Comparison of ENCODE assay signal across 11 mouse cellular contexts in genomic region chr10:17795227-17795626, GRCm38 (mm10). TPM values are rescaled to one million over a fixed set of nuclear protein-coding genes. Genes with fewer than 3 reads are reported as not detected.
A peak's percentile ranks its signal among the peaks of the same experiment; 100 is the strongest.
DNase-seq lines count a peak whose midpoint lies in the region; ATAC-seq and TF ChIP-seq lines count a peak whose summit lies in the region.
"Had no signal": no experiment of that assay in that cellular context is flagged by ENCODE, and none has a peak within 500 bp of the region (broad histone marks: within the 10 kb centered on the region; RNA-seq: fewer than 3 reads in every experiment).

No protein-coding gene starts in this region.

- no peak for DNase-seq in forebrain, embryonic 10.5 days (ENCODE audit: extremely low spot score, low spot score)
- no peak for DNase-seq in layer of hippocampus, adult 2 months (ENCODE audit: low spot score in 2 of 2)
- DNase-seq in layer of hippocampus, postnatal 25 days (ENCODE audit: extremely low spot score in 1 of 2, low spot score in 1 of 2), result no peak
- DNase-seq in right cerebral cortex, adult 18-20 months, result no peak
- DNase-seq: cerebellum, postnatal 14 days had no signal

- no peaks in the 10 kb centered on the region for H3K9me3 ChIP-seq in forebrain, embryonic 10.5 days
- no peaks in the 10 kb centered on the region for H3K9me3 ChIP-seq in forebrain, embryonic 15.5 days
- no peaks in the 10 kb centered on the region for H3K9me3 ChIP-seq in hindbrain, embryonic 13.5 days
- H3K9me3 ChIP-seq: G1E; neural tube, embryonic 12.5 days had no signal

- no peak for ATAC-seq in forebrain, embryonic 15.5 days (replicated peaks)
- no peak for ATAC-seq in hindbrain, embryonic 13.5 days (ENCODE audit: low FRiP score)
- no peak for ATAC-seq in cerebellum, adult (ENCODE audit: insufficient number of reproducible peaks, low FRiP score, low TSS enrichment)

- 80% methylated on average over 4 of the region's 4 CpGs for WGBS in forebrain, embryonic 10.5 days
- WGBS in forebrain, embryonic 15.5 days, result 78% methylated on average over 4 of the region's 4 CpGs
- WGBS in hindbrain, embryonic 13.5 days, result 84% methylated on average over 4 of the region's 4 CpGs

- H3K4me2 ChIP-seq in forebrain, embryonic 15.5 days (replicated peaks), result no peak overlapping the region
- no peak overlapping the region for H3K4me2 ChIP-seq in hindbrain, embryonic 13.5 days

- peak overlapping the region; percentile 87; the same call in 1 of the 2 replicates for H3K27ac ChIP-seq in forebrain, embryonic 10.5 days
- H3K27ac ChIP-seq in forebrain, embryonic 15.5 days (replicated peaks), result no peak overlapping the region
- H3K27ac ChIP-seq in layer of hippocampus, adult 2 months, result peak overlapping the region; percentile 1; the same call in 1 of the 2 replicates
- H3K27ac ChIP-seq in brown adipose tissue, adult 24 weeks (replicated peaks; ENCODE audit: low read depth, low read length), result 0 out of 2 replicates have a peak overlapping the region, but pooled peaks have one; percentile 3
- H3K27ac ChIP-seq in hindbrain, embryonic 13.5 days, result peak overlapping the region; percentile 79; the same call in 1 of the 2 replicates
- H3K27ac ChIP-seq: neural tube, embryonic 12.5 days had no signal

- no peak overlapping the region for H3K9ac ChIP-seq in forebrain, embryonic 15.5 days (replicated peaks)
- no peak overlapping the region for H3K9ac ChIP-seq in hindbrain, embryonic 13.5 days
- H3K9ac ChIP-seq: neural tube, embryonic 12.5 days had no signal

- TF ChIP-seq CTCF in layer of hippocampus, adult 2 months (conservative IDR thresholded peaks at IDR 0.05), result no peak

- peaks cover 23% of the 10 kb centered on the region for H3K4me1 ChIP-seq in forebrain, embryonic 10.5 days
- H3K4me1 ChIP-seq in forebrain, embryonic 15.5 days, result peaks cover 11% of the 10 kb centered on the region
- peaks cover 8% of the 10 kb centered on the region for H3K4me1 ChIP-seq in brown adipose tissue, adult 24 weeks (ENCODE audit: control insufficient read depth, insufficient read depth, insufficient read length, low read length)
- peaks cover 22% of the 10 kb centered on the region for H3K4me1 ChIP-seq in hindbrain, embryonic 13.5 days (replicated peaks)

- H3K27me3 ChIP-seq in forebrain, embryonic 10.5 days (ENCODE audit: poor library complexity, severe bottlenecking), result no peaks in the 10 kb centered on the region
- no peaks in the 10 kb centered on the region for H3K27me3 ChIP-seq in forebrain, embryonic 15.5 days
- no peaks in the 10 kb centered on the region for H3K27me3 ChIP-seq in hindbrain, embryonic 13.5 days
- H3K27me3 ChIP-seq: neural tube, embryonic 12.5 days had no signal

- no peak overlapping the region for H3K4me3 ChIP-seq in forebrain, embryonic 10.5 days
- no peak overlapping the region for H3K4me3 ChIP-seq in forebrain, embryonic 15.5 days
- no peak overlapping the region for H3K4me3 ChIP-seq in layer of hippocampus, adult 2 months
- H3K4me3 ChIP-seq in brown adipose tissue, adult 24 weeks (ENCODE audit: insufficient read depth, low read depth, low read length), result no peak overlapping the region
- no peak overlapping the region for H3K4me3 ChIP-seq in hindbrain, embryonic 13.5 days

- no peaks in the 10 kb centered on the region for H3K36me3 ChIP-seq in forebrain, embryonic 10.5 days (replicated peaks)
- no peaks in the 10 kb centered on the region for H3K36me3 ChIP-seq in forebrain, embryonic 15.5 days
- no peaks in the 10 kb centered on the region for H3K36me3 ChIP-seq in hindbrain, embryonic 13.5 days
- H3K36me3 ChIP-seq: G1E; neural tube, embryonic 12.5 days had no signal

RNA-seq across cellular contexts. Expression of gene Txlnb, which starts 0.8 kb away (rescaled TPM):
- polyA plus RNA-seq in forebrain, embryonic 10.5 days (2016; fragmentation: Nextera tagmentation; extraction: Ambion mirVana), result 1.1 and 1.3 TPM in 2 replicates
- 0.28 and 0.42 TPM in 2 replicates for polyA plus RNA-seq in forebrain, embryonic 15.5 days (2015; fragmentation: Nextera tagmentation; extraction: Ambion mirVana)
- total RNA-seq in layer of hippocampus, adult 2 months (2021), result 1 to 10 TPM in 1 of 2 experiments, under 1 TPM in 1; 0.74 to 1.0 TPM
- under 1 TPM; 0.28 to 0.34 TPM for total RNA-seq in layer of hippocampus, postnatal 25 days (2021)
- 12.1 and 13.1 TPM in 2 replicates for polyA plus RNA-seq in brown adipose tissue, adult 24 weeks (2012; ENCODE audit: insufficient read depth, insufficient read length, missing spikeins)
- 2.6 and 3.0 TPM in 2 replicates for polyA plus RNA-seq in hindbrain, embryonic 13.5 days (2015; fragmentation: Nextera tagmentation; extraction: Ambion mirVana)
- polyA plus RNA-seq: G1E had no signal
